Mouse (Mus musculus) testis, postnatal 10 days (tissue): ENCODE measurements around the gene Dbi.

Source experiments
- DNase-seq: peaks from one replicate; pipeline ENCODE4 v3.0.0; 2021; ENCODE audit warnings: low spot score

The Dbi gene

GRCm38 (mm10) chr1:120120969-120121811, at the start of gene Dbi, which contains the start of gene 3110009E18Rik:
Dbi (minus strand) TSS chr1:120121078.
3110009E18Rik (plus strand) TSS chr1:120121187.
- peak; percentile 98 for DNase-seq

- no peak for DNase-seq
These were observed 49.4 kb upstream of the Dbi start for GRCm38 (mm10) chr1:120170307-120170706.

- DNase-seq, result no peak
These were observed 47.8 kb upstream of the Dbi start for GRCm38 (mm10) chr1:120168674-120169073.

- DNase-seq, result no peak
These were observed 47.1 kb upstream of the Dbi start for GRCm38 (mm10) chr1:120168016-120168415.

GRCm38 (mm10) chr1:120162616-120163015, 41.7 kb upstream of the Dbi start:
- DNase-seq, result no peak

GRCm38 (mm10) chr1:120161502-120161901, 40.6 kb upstream of the Dbi start:
- DNase-seq, result no peak

- no peak for DNase-seq
These were observed 37.7 kb upstream of the Dbi start for GRCm38 (mm10) chr1:120158474-120159127.

GRCm38 (mm10) chr1:120155325-120155724, 34.4 kb upstream of the Dbi start:
- DNase-seq, result no peak

- DNase-seq, result peak; percentile 57
These were observed 33.4 kb upstream of the Dbi start for GRCm38 (mm10) chr1:120154232-120154631.

GRCm38 (mm10) chr1:120146994-120147393, 26.1 kb upstream of the Dbi start:
- no peak for DNase-seq

GRCm38 (mm10) chr1:120145527-120146216, 24.8 kb upstream of the Dbi start:
- no peak for DNase-seq

GRCm38 (mm10) chr1:120142551-120142950, 21.7 kb upstream of the Dbi start:
- peak; percentile 49 for DNase-seq

GRCm38 (mm10) chr1:120140144-120140693, 19.3 kb upstream of the Dbi start:
- no peak for DNase-seq

GRCm38 (mm10) chr1:120138923-120139540, 18.2 kb upstream of the Dbi start:
- DNase-seq, result no peak

- DNase-seq, result no peak
These were observed 15.3 kb upstream of the Dbi start for GRCm38 (mm10) chr1:120135934-120136786.

GRCm38 (mm10) chr1:120132376-120132775, 11.5 kb upstream of the Dbi start:
- DNase-seq, result no peak

GRCm38 (mm10) chr1:120126318-120126717, 5.4 kb upstream of the Dbi start:
- DNase-seq, result no peak

GRCm38 (mm10) chr1:120125471-120125870, 4.6 kb upstream of the Dbi start:
- no peak for DNase-seq

GRCm38 (mm10) chr1:120124839-120125238, 4.0 kb upstream of the Dbi start:
- no peak for DNase-seq

GRCm38 (mm10) chr1:120122634-120123383, 1.9 kb upstream of the Dbi start:
- no peak for DNase-seq
